Mouse (Mus musculus) liver, embryonic 12.5 days (tissue): Measurements from ENCODE around the gene Zfp974. TPM values are rescaled to one million over a fixed set of nuclear protein-coding genes. Genes with fewer than 3 reads are reported as not detected.
"Not testable (repeated sequence)": the region's sequence is repeated elsewhere in the genome, so short reads cannot be mapped to it uniquely, and the experiment has no call there.

Source experiments
- ATAC-seq: fragments of 200-750 bp; cut with Nextera tagmentation; 2 replicates; pipeline ENCODE4 v1.8.0; 2017; ENCODE audit warnings: moderate number of reproducible peaks, mild to moderate bottlenecking, moderate library complexity
- H3K27ac ChIP-seq: fragments of 300-500 bp; sonication (generic); 2 replicates; pipeline ENCODE4 v1.5.1; 2016; ENCODE audit warnings: mild to moderate bottlenecking
- H3K27me3 ChIP-seq: fragments of 300-500 bp; sonication (generic); replicated peaks from 2 replicates; pipeline ENCODE4 v1.6.1; 2016; ENCODE audit warnings: mild to moderate bottlenecking, moderate library complexity
- H3K36me3 ChIP-seq: fragments of 300-500 bp; sonication (generic); 2 replicates; pipeline ENCODE4 v1.6.1; 2016; ENCODE audit warnings: mild to moderate bottlenecking, moderate library complexity
- H3K4me1 ChIP-seq: fragments of 300-500 bp; sonication (generic); 2 replicates; pipeline ENCODE4 v1.6.1; 2016
- H3K4me2 ChIP-seq: fragments of 300-500 bp; sonication (generic); 2 replicates; pipeline ENCODE4 v1.6.1; 2016; ENCODE audit warnings: mild to moderate bottlenecking, moderate library complexity
- H3K4me3 ChIP-seq: fragments of 300-500 bp; sonication (generic); 2 replicates; pipeline ENCODE4 v1.5.1; 2016; ENCODE audit warnings: mild to moderate bottlenecking, moderate library complexity
- H3K9ac ChIP-seq: fragments of 300-500 bp; sonication (generic); 2 replicates; pipeline ENCODE4 v1.6.1; 2016; ENCODE audit warnings: mild to moderate bottlenecking, moderate library complexity
- H3K9me3 ChIP-seq: fragments of 300-500 bp; sonication (generic); replicated peaks from 2 replicates; pipeline ENCODE4 v1.6.1; 2016; ENCODE audit warnings: mild to moderate bottlenecking, moderate library complexity
- WGBS: fragments of 180-500 bp; shearing (Covaris S2); methylation state at CpG from one replicate; pipeline ENCODE4 v1.1.7; 2016; ENCODE audit not compliant: insufficient replicate concordance; 5-methylcytosine and 5-hydroxymethylcytosine counted together
- polyA plus RNA-seq: library from polyadenylated mRNA; unstranded; fragments of >200 nt; fragmentation: Nextera tagmentation; extraction: Ambion mirVana; gene quantifications from 2 replicates; pipeline ENCODE4 v1.2.1, GENCODE M21; 2016

Zfp974 gene
- 1.7 and 2.0 TPM in 2 replicates for polyA plus RNA-seq

- peaks cover 6% of the 10 kb centered on the region; the same call in 1 of the 2 replicates for H3K27me3 ChIP-seq
- H3K9me3 ChIP-seq = no peaks in the 10 kb centered on the region
- H3K27ac ChIP-seq = no peak within 1 kb of the TSS
- H3K36me3 ChIP-seq = peaks cover 5% of the 10 kb centered on the region; the same call in 1 of the 2 replicates
- peak within 1 kb of the TSS; percentile 79 for H3K4me2 ChIP-seq
- peak within 1 kb of the TSS; percentile 72 for H3K9ac ChIP-seq
- peaks cover 22% of the 10 kb centered on the region for H3K4me1 ChIP-seq
- ATAC-seq = peak; percentile 57; the same call in 1 of the 2 replicates
- peak within 1 kb of the TSS; percentile 66 for H3K4me3 ChIP-seq
- WGBS = 7% methylated on average over 40 of the region's 40 CpGs
Observed at GRCm38 (mm10) chr7:27928818-27929695, at the start of gene Zfp974. Gene Zfp974, minus strand, starts transcription at chr7:27929460.

- not testable (repeated sequence) for H3K27me3 ChIP-seq, H3K9me3 ChIP-seq, H3K4me1 ChIP-seq, H3K36me3 ChIP-seq, ATAC-seq, H3K27ac ChIP-seq, H3K4me2 ChIP-seq, H3K4me3 ChIP-seq, H3K9ac ChIP-seq
- WGBS = 84% methylated on average over 13 of the region's 13 CpGs
Observed at GRCm38 (mm10) chr7:27949451-27949850, 20.2 kb upstream of the Zfp974 start.

- not testable (repeated sequence) for H3K27ac ChIP-seq, H3K9ac ChIP-seq, H3K4me1 ChIP-seq, H3K4me3 ChIP-seq, ATAC-seq, H3K9me3 ChIP-seq, H3K27me3 ChIP-seq, H3K36me3 ChIP-seq, H3K4me2 ChIP-seq
- whole genome bisulfite sequencing = 33% methylated on average over 5 of the region's 7 CpGs
Observed at GRCm38 (mm10) chr7:27941869-27942268, 12.6 kb upstream of the Zfp974 start.

- not testable (repeated sequence) for H3K36me3 ChIP-seq, H3K9ac ChIP-seq, ATAC-seq, H3K27ac ChIP-seq, H3K27me3 ChIP-seq, H3K9me3 ChIP-seq, H3K4me3 ChIP-seq
- WGBS = 19% methylated on average over 1 of the region's 9 CpGs
- peak overlapping the region; percentile 51 for H3K4me2 ChIP-seq
- peaks cover 16% of the 10 kb centered on the region for H3K4me1 ChIP-seq
Observed at GRCm38 (mm10) chr7:27933800-27934158, 4.5 kb upstream of the Zfp974 start.

DNA sequence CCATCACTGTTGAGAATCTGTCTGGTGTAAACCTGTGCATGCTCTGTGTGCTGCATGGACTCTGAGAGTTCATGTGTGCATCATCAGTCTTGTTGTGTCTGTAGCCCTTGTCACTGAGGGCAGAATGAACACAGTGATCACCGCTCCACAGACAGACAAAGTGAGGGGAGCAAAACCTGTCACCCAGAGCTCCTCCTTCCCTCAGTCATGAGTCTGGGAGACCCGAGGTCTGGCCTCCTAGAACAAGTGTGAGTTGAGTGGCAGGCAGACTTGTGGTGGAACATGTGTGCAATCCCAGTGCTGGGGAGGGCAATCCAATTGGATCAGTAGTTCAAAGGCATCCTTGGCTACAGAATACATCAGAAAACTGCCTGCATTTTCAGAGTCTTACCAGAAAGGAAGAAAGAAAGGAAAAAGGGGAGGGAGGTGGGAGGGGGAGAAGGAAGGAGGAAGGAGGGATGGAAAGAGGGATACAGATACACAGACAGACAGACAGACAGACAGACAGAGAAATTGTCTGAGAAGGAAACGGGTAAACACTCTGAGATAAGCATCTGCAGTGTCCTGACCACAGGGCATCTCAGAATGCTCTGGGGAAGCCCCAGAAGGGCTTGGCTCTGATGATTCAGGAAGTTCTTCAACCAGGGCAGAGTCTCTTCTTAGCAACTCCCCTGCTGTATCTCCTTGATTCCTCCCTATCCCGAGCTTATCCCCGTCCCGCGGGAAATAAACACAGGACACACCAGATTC lies 4.0 kb upstream of the Zfp974 start:
- ATAC-seq = no peak; the same call in 1 of the 2 replicates
- Histone ChIP-seq H3K4me3 (no peak overlapping the region), H3K27me3 (peaks cover 6% of the 10 kb centered on the region; the same call in 1 of the 2 replicates), H3K27ac (no peak overlapping the region), H3K9ac (no peak overlapping the region), H3K4me1 (peaks cover 21% of the 10 kb centered on the region), H3K36me3 (no peaks in the 10 kb centered on the region), H3K9me3 (no peaks in the 10 kb centered on the region), H3K4me2 (peak overlapping the region; percentile 51)
- 13% methylated on average over 7 of the region's 7 CpGs for WGBS

GRCm38 (mm10) chr7:27927041-27927440 lies 2.2 kb downstream of the Zfp974 start:
- WGBS = 20% methylated on average over 4 of the region's 4 CpGs
- not testable (repeated sequence) for H3K9me3 ChIP-seq, ATAC-seq

GRCm38 (mm10) chr7:27910952-27911351 lies 18.3 kb downstream of the Zfp974 start:
- H3K27me3 ChIP-seq, H3K9ac ChIP-seq, H3K9me3 ChIP-seq, H3K4me1 ChIP-seq, H3K4me3 ChIP-seq, H3K4me2 ChIP-seq, H3K27ac ChIP-seq, H3K36me3 ChIP-seq, ATAC-seq: not testable (repeated sequence)
- 64% methylated on average over 4 of the region's 4 CpGs for WGBS

More at GRCm38 (mm10) chr7:27927041-27927440, 2.2 kb downstream of the Zfp974 start:
- H3K27ac ChIP-seq, H3K27me3 ChIP-seq, H3K4me2 ChIP-seq, H3K36me3 ChIP-seq, H3K9ac ChIP-seq, H3K4me3 ChIP-seq: not testable (repeated sequence)
- H3K4me1 ChIP-seq = peaks cover 16% of the 10 kb centered on the region

- H3K27ac ChIP-seq = no peak overlapping the region
- no peak overlapping the region for H3K4me2 ChIP-seq
- peaks cover 2% of the 10 kb centered on the region; the same call in 1 of the 2 replicates for H3K36me3 ChIP-seq
- H3K9ac ChIP-seq = no peak overlapping the region
- H3K4me3 ChIP-seq = no peak overlapping the region
- H3K27me3 ChIP-seq = no peaks in the 10 kb centered on the region
- WGBS = 63% methylated on average over 11 of the region's 11 CpGs
- no peaks in the 10 kb centered on the region for H3K4me1 ChIP-seq
- H3K9me3 ChIP-seq = no peaks in the 10 kb centered on the region
- ATAC-seq = no peak
Observed at GRCm38 (mm10) chr7:27905061-27905848, 24.0 kb downstream of the Zfp974 start.

DNA sequence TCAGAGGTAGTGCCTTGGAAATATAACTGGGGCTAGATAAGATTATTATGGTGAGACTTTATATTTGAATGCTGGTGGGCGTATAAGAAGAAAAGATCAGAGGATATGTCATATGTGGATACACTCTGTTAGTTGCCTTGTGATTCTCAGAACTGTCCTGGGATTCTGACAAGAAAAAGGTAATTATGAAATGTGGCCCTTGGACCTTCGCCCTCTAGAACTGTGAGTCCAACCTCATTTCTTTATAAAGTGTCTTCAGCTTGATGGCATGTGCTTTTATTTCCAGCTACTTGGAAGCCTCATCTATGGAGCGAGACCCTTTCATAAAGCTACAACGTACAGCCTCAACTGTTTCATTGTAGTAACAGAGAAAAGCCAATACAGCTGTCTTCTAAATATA lies 28.7 kb downstream of the Zfp974 start:
- no peaks in the 10 kb centered on the region for H3K36me3 ChIP-seq
- no peak overlapping the region for H3K4me2 ChIP-seq
- H3K4me3 ChIP-seq = no peak overlapping the region
- H3K27me3 ChIP-seq = no peaks in the 10 kb centered on the region
- WGBS = 74% methylated on average over 4 of the region's 4 CpGs
- H3K27ac ChIP-seq = no peak overlapping the region
- H3K4me1 ChIP-seq = no peaks in the 10 kb centered on the region
- ATAC-seq = no peak
- no peak overlapping the region for H3K9ac ChIP-seq
- no peaks in the 10 kb centered on the region; the same call in 1 of the 2 replicates for H3K9me3 ChIP-seq

DNA sequence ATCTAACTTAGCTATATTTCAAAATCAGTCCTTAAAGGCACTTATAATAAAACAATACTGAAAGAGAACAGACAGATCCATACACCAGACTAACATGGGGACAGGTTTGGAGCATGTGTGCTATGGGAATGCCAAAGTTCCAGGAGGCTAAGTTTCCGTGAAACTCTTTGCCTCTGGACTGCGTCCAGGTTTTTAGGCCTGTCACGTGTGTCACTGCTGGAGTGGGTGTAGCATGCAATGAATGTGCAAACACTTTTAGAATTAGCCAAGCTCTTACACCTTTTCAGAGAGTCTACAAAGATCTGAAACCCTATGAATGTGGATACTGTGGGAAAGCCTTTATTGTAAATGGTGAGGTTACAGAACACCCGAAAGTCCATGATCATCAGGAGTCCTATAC lies 47.5 kb downstream of the Zfp974 start:
- Histone ChIP-seq H3K36me3 (peaks cover 70% of the 10 kb centered on the region), H3K9ac (no peak overlapping the region), H3K27me3 (no peaks in the 10 kb centered on the region), H3K4me1 (no peaks in the 10 kb centered on the region), H3K4me2 (no peak overlapping the region), H3K4me3 (no peak overlapping the region), H3K9me3 (peaks cover 26% of the 10 kb centered on the region), H3K27ac (no peak overlapping the region)
- 84% methylated on average over 4 of the region's 4 CpGs for WGBS
- no peak for ATAC-seq

- H3K36me3 ChIP-seq = peaks cover 37% of the 10 kb centered on the region
- not testable (repeated sequence) for ATAC-seq, H3K27ac ChIP-seq, H3K4me3 ChIP-seq, H3K27me3 ChIP-seq, H3K9ac ChIP-seq, H3K9me3 ChIP-seq, H3K4me2 ChIP-seq
- H3K4me1 ChIP-seq = peaks cover 29% of the 10 kb centered on the region
- 61% methylated on average over 5 of the region's 5 CpGs for WGBS
Observed at GRCm38 (mm10) chr7:27862578-27862977, 66.7 kb downstream of the Zfp974 start.
